Mouse (Mus musculus): ENCODE measurements at regions not wholly inside any gene's neighbourhood (a gene's known extent, or its start where the extent isn't known, plus 50 kb on each side); places are given as distances from the start of the nearest gene placed in this dataset.

DNA sequence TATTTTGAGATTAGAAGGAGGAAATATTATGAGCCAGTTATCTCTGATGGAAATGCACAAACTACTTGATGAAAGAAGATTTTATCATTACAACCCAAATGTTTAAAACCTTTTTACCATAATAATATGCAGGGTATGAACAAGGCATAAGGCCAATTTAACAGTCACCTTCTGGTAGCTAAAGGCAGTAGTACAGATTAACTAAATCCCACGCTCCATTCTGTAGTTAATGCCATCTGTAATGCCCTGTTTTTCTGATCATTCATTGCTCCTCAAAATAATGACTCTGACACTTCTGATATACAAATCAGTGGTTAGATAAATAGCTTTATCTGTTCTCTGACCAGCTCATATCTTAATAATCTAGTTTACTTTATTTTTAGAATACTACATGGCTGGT lies 987.8 kb downstream of the Pcdh7 start:
- no peak for DNase-seq (ENCODE audit: low spot score in 2 of 2)

DNA sequence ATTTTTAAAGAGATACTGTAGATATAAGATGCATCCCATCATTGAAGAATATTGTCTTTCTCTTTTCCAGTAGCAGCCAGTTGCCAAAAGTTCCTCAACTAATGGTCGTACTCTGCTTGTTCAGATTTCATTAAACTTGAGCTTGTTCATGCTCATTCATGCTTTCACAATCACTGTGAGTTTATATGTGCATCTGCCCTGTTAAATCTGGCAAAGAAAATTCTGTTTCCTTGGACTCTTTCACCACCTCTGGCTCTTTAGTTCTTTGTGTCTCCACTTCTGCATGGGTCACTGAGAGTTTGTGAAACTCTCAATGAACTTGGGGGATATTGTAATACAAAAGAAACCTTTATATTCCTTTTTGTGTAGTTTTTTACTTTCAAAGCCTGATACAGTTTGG lies 994.6 kb downstream of the Pcdh7 start:
- no peak for DNase-seq (ENCODE audit: low spot score in 2 of 2)

- no peak for DNase-seq (ENCODE audit: low spot score in 2 of 2)
Measured at GRCm38 (mm10) chr5:58733366-58733765, 1015.6 kb downstream of the Pcdh7 start.

- DNase-seq (ENCODE audit: low spot score in 2 of 2), result no peak
Measured at GRCm38 (mm10) chr5:58733961-58734360, 1016.2 kb downstream of the Pcdh7 start.

- DNase-seq (ENCODE audit: low spot score in 2 of 2), result peak in 1 of 2 experiments; percentile 2
Measured at GRCm38 (mm10) chr5:58736610-58737009, 1018.8 kb downstream of the Pcdh7 start.

DNA sequence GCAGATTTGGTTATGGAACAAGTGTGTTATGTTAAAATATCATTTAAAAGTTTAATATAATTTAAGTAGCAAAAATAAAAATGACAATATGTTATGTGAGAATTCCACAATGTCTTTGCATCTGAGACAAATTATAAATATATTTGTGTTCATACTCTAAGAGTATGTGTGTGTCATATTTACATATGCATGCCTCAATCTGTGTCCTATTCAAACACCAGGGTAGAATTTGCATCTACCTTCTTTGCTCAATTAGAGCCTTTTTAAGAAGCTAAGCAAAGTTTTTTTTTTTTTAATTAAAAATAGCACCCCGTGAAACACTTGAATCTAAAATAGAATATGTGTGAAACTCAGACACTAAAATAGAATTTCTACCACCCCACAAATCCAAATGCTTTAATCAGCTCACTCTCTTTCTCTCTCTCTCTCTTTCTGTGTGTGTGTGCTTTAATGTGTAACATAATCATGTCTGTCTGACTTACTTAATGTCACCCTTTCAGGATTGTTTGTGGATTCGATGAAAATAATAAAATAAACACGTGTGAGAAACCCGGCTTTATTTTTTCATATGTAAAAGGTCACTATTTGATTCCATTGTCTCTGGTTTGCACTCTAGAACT lies 1019.6 kb downstream of the Pcdh7 start:
- no peak for DNase-seq (ENCODE audit: low spot score in 2 of 2)

- no peak for DNase-seq (ENCODE audit: low spot score in 2 of 2)
Measured at GRCm38 (mm10) chr5:58738041-58738440, 1020.3 kb downstream of the Pcdh7 start.

DNA sequence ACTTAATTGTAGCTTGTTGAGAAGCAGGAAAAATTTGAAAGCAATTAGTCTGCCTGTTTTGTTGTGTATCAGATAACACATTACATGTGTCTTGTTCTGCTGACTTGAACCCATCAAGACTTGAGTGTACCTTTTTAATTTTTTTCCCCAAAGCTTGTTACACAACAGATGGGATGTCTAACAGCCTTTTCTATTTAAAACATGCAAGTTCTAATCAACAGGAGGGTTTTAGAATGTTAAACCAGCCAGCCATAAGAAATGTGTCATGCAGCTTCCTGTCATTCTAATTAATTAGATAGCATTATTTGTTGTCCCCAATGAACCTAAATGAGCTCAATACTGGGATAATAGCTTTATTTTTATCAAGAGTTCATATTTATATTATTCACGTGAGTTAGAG lies 1023.0 kb downstream of the Pcdh7 start:
- DNase-seq (ENCODE audit: low spot score in 2 of 2), result no peak

GRCm38 (mm10) chr5:58747684-58748083 lies 1029.9 kb downstream of the Pcdh7 start:
- DNase-seq (ENCODE audit: low spot score in 2 of 2), result no peak

GRCm38 (mm10) chr5:58751777-58752176 lies 1034.0 kb downstream of the Pcdh7 start:
- DNase-seq (ENCODE audit: low spot score in 2 of 2), result no peak

All from natural killer cell, adult 2 months (primary cell).